Mouse (Mus musculus): ENCODE results near the gene Hpf1.
A peak's percentile ranks its signal among the peaks of the same experiment; 100 is the strongest.

Hpf1 gene

DNA sequence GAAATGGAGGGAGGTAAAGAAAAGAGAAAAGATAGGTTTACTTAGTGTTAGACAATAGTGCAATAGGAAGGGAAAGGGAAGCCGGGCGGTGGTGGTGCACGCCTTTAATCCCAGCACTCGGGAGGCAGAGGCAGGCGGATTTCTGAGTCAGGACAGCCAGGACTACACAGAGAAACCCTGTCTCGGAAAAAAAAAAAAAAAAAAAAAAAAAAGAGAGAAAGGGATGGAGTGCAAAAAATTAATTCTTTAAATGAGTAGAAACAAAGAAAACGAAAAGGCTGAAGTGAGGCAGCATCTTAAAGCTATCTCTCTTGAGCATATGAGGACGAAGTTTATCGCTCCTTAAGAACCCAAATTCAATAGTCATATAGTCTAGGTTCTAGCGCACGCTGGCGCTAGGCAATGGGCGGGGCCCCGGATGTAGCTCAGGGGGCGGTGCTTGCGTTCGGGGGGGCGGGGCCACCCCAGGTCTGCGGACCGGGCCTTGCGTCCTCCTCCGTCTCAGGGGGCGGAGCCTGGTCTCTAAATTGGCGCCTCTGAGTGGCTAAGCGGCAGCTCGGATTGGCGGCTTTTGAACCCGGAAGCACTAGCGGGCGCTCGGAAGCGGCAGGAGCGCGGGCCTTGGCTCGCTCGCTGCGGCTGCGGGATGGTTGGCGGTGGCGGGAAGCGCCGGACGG, at the start of gene Hpf1:
Gene Hpf1, plus strand, starts transcription at position 576 of the 677 bp plus-strand sequence.
- DNase-seq, result peak; percentile 92

GRCm38 (mm10) chr8:60842388-60842787, 47.8 kb upstream of the Hpf1 start:
- no peak for DNase-seq

DNA sequence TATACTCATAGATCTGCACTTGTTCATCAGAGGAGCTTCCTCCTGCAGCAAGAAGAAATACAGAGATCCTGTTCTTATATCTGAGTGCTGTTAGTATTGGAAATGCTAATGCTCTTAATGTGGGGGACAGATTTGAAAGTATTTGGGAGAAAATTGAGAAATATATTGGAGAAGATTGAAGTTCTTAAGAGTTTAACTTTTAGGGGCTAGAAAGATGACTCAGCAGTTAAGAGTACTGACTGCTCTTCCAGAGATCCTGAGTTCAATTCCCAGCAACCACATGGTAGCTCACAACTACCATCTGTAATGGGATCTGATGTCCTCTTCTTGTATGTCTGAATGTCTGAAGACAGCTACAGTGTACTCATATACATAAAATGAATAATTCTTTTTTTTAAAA, 32.7 kb upstream of the Hpf1 start:
- DNase-seq, result no peak

DNA sequence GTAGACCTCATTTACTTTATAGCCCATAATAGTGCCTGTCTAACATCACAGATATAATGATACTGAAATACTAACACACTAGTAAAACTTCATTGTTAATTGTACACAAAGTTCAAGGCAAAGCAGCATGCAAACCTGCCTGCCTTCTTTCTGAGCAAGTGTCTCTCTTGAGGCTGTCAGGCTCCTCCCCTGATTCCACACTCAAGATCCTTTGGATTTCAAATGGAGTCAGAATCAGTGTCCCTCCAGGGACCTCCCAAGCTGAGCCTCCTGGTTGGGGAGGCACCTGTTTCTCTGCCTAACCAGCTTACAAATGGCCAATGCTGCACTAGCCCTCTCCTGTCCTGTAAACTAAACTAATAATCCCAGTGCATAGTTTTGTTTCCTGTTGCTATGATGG, 32.1 kb upstream of the Hpf1 start:
- no peak for DNase-seq

- DNase-seq, result no peak
Observed at GRCm38 (mm10) chr8:60858911-60859476, 31.2 kb upstream of the Hpf1 start.

DNA sequence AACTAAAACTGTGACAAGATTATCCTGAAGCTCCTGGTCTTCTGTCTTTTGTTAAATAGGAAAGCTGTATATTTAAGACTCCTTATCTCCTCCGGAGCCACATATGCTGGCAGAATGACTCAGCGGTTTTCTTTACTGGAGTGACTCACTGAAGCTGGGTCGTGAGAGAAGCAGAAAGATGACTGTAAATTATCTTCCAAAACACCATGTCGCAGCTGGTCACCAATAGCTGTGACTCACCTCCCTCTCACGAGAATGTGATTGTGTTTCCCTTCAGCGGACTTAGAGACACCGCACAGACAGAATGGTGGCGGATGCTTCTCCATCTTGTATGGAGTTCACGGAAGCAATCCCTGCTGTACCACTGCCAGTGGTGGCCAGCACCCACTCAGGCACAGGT, 30.6 kb upstream of the Hpf1 start:
- no peak for DNase-seq

DNA sequence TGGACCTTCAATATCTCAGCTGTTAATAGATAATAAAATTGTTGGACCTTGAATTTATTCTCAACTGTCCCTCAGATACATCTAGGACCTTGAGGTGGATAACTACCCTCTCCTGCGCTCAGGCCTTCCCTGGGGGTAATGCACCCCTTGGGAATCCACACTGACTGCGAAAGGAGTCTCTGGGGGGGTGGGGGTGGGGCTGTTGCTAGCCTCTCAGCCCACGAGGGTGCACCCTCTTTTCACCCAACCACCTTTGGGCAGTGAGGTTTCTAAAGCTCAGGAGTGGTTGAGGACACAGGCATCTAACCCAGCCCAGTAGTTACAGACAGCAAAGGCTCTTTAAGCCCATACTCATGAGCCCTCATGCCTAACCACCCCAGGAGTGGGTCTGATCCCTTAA, 29.5 kb upstream of the Hpf1 start:
- DNase-seq, result no peak

DNA sequence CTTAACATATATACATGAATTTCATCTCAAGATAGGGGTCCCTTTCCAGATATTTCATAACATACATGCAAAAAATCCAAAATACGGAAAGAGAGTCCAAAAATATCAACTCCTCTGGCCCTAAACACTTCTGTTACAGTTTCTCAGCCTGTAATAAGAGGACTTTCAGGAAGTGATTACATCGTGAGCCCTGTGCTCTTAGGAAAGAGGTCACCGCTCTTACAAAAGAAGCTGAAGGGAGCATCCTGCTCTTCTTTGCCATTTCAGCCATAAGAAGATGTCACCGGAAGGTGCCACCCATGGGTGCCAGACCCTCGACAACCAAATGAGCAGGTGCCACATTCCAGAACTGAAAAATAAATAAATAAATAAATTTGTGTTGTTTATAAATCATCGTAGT, 28.4 kb upstream of the Hpf1 start:
- no peak for DNase-seq

DNA sequence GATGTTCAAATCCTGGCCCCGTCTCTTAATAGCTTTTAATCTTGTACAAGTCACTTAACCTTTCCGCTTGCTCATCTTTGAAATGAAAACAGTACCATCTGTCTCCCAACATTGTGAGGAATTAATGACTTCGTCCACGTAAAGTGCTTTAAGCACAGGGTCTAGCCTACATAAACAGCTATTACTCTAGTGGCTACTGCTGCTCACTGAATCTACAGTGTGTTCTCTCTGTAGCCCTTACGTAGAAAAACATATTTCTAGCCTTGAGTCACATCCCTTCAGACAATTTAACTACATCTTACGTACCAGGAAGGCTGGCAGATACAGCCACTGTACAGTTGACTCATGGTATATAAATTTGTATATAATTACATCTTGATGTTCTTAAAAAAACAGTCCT, 25.3 kb upstream of the Hpf1 start:
- no peak for DNase-seq

DNA sequence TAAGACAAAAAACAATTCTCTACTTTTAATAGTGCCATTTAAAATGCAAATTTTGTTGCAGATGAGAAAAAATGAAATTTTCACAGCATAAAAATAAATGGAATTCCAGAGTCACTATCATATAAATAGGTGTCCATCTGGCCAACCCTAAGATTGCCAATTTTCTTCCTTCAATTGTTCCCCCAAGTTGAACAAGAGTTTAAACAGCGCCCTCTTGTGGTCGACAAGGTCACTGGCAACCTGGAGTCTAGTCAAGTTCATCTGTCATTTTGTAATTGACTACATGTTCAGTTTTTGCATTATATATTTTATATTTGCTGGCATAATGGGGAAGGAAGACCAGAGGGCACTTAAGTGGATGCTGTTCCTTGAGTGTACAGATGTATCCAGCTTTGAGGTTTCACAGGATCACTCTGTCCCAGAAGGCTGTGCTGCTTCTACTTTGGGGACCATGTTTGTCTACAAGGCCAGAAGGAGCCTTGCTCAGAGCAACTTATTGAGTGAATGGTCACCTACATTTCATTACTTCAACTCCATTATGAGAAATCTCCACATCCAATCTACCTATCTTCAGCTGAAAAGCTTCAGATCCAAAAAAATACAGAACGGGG, 24.6 kb upstream of the Hpf1 start:
- DNase-seq, result no peak

GRCm38 (mm10) chr8:60867468-60868115, 22.6 kb upstream of the Hpf1 start:
- DNase-seq, result no peak

DNA sequence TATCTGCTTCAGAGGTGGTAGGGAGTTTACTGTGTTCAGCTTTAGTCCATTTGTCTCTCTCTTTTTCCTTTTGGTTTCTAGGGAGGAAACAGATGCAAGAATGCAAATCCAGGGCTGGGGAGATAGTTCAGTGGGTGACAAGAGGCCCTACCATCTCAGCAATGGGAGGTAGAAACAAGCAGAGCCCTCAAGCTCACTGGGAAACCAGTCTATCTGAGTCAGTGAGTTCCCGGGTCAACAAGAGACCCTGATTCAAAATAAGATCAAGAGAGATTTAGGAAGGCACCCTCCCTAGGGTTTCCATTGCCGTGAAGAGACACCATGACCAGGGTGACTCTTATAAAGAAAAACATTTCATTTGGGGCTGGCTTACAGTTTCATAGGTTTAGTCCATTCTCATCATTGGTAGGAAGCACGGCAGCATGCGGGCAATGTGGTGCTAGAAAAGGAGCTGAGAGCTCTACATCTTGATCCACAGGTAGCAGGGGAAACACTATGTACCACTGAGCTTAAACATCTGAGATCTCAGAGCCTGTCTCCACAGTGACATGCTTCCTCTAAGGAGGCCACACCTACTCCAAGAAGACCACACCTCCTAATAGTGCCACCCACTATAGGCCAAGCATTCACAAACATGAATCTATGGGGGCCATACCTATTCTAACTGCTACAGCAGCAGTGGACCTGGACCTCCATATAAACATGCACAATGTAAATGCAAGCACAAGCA, 21.8 kb upstream of the Hpf1 start:
- no peak for DNase-seq

DNA sequence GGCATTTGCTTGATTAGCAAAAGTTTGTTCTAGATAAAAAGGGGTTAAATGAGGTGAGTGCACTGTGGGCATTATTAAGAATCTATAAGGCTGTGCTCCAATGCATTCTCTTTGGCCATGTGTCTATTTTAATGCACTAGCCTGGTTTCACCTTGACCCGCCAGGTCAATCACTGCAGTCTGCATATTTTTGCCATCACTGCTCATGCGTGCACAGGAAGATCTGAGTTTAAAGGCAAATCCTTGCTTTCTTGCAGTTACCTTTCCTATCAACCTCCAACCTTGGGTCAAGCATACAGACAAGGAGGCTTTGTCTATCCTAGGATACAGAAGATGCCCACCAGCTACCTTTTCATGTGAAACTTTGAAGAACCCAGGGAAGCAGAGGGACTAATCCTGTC, 20.5 kb upstream of the Hpf1 start:
- DNase-seq, result peak; percentile 63

DNA sequence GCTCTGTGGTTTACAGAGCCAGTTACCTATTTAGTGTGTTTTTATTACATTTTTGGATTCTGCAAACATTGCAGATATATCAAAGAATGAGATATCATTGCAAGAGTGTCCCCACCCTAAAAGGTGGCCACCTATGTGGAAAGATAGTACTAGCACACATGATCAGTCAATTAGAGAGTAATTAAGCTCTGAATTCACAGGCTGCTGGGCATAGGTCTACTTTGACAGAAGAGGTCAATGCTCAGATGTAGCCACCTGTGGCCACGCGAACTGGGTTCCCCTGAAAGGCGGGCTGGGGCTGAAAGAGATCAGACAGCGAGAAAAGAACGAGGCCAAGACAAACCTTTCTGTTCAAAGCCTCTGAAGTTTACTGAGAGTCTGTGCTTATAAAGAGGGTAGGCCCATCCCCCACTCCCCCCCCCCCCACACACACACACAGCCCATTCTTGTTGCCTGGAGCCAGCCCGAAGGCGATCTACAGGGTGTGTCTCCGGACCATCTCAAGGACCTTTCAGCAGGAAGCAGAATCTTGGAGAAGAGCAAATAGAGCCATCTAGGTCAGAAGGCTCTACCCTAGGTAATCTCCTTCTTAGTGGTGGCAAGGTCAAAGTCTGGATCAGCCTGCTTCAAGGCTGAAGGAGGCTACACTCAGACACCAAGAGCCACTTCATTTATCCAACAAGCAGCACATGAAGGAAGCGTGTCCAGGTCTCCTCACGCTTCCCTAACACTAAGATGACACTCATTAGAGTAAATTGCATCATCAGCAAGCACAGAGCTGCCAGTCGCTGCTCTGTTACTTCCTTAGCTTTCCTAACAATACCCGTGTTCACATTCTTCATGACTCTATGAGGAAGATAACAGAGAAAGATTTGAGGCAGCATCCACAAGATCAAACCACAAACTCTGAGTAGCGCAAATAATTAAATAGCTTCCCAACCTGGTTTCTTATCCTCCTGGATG, 19.7 kb upstream of the Hpf1 start:
- DNase-seq, result peak; percentile 13

DNA sequence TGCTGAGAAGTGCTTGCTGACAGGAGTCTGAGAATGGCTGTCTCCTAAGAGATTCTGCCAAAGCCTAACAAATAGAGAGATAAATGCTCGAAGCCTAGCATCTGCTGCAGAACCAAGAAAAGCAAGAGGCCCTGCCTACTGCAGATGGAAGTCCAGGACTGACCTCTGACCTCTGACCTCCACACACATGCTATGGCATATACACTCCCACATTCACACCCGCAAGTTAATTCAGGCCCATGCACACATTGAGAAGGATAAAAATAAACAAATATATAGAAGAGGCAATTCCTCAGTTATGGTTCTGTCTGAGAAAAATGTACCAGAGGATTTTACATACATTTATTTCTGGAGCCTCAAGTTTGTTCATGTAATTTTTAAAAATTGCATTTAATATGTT, 11.6 kb upstream of the Hpf1 start:
- DNase-seq, result no peak

GRCm38 (mm10) chr8:60883419-60884137, 6.6 kb upstream of the Hpf1 start:
- DNase-seq, result no peak

DNA sequence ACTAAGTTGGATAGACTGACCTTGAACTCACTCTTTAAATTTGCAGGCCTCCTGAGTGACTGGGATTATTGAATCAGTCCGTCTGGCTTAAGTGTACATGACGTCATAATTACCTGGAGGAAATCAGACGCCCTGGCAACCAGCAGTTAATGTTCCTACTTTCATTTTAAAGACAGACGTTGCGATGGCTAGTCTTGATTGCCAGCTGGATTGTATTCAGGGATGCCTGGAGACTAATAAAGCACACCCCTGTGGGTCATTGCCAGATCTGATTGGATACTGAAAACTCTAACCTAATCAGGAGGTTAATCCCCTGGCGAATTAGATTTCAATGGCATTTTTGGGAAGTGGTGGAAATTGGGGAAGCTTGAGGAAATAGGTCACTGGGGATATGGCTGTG, 3.5 kb upstream of the Hpf1 start:
- DNase-seq, result peak; percentile 12

GRCm38 (mm10) chr8:60889131-60889842, 931 bp upstream of the Hpf1 start:
- DNase-seq, result no peak

DNA sequence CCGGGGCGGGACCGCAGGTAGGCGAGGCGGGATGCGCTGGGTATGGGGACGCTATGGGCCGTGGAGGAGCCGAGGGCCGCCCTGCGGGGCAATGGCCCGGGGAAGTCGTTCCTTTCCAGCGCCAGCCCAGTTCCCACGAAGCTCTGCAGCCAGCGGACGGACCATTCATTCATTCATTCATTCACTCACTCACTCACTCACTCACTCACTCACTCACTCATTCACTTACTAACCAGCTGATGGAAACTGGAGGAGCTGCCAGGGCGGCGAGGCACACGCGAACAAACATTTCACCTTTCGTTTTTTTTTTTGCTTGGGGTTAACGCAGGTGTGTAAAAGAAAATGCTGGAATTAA, 279 bp downstream of the Hpf1 start:
- no peak for DNase-seq

DNA sequence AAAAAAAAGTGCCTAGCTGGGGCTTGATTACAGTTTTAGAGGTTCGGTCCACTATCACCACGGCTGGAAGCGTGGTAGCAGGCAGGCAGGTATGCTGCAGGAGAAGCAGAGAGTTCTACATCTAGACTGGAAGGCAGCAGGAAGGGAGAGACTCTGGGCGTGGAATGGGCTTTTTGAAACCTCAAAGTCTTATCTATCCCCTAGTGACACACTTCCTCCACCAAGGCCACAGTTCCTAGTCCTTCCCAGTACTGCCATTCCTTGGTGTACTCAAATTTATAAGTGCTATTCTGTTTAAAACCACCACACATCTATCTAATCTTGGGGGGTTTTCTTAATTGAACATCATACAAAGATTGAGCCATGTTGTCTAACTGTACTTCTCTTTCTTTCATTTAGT, 1.5 kb downstream of the Hpf1 start:
- DNase-seq, result no peak

GRCm38 (mm10) chr8:60895878-60896277, 5.7 kb downstream of the Hpf1 start:
- no peak for DNase-seq

Measured in kidney, adult 11 months (tissue).